Mouse (Mus musculus): ENCODE data around the gene Bhlha15. TPM values are rescaled to one million over a fixed set of nuclear protein-coding genes. Genes with fewer than 3 reads are reported as not detected.

Gene Bhlha15
- polyA plus RNA-seq, 1 experiment = 0.04 TPM

GRCm38 (mm10) chr5:144226220-144226619 is 36.1 kb downstream of the Bhlha15 start:
- DNase-seq (ENCODE audit: extremely low spot score in 1 of 2, low spot score in 1 of 2) = no peak

- no peak for DNase-seq (ENCODE audit: extremely low spot score in 1 of 2, low spot score in 1 of 2)
Observed at GRCm38 (mm10) chr5:144230216-144230615, 40.1 kb downstream of the Bhlha15 start.

GRCm38 (mm10) chr5:144231410-144231809 is 41.3 kb downstream of the Bhlha15 start:
- DNase-seq (ENCODE audit: extremely low spot score in 1 of 2, low spot score in 1 of 2) = no peak

GRCm38 (mm10) chr5:144232531-144232930 is 42.4 kb downstream of the Bhlha15 start:
- no peak for DNase-seq (ENCODE audit: extremely low spot score in 1 of 2, low spot score in 1 of 2)

GRCm38 (mm10) chr5:144234222-144234621 is 44.1 kb downstream of the Bhlha15 start:
- no peak for DNase-seq (ENCODE audit: extremely low spot score in 1 of 2, low spot score in 1 of 2)

GRCm38 (mm10) chr5:144234714-144235113 is 44.6 kb downstream of the Bhlha15 start:
- no peak for DNase-seq (ENCODE audit: extremely low spot score in 1 of 2, low spot score in 1 of 2)

- DNase-seq (ENCODE audit: extremely low spot score in 1 of 2, low spot score in 1 of 2) = no peak
Observed at GRCm38 (mm10) chr5:144238969-144239368, 48.9 kb downstream of the Bhlha15 start.

Other genes starting within 250 kb of the Bhlha15 start
- 35.8 and 41.2 TPM in 2 replicates for gene Ccz1, start 175.4 kb upstream of the Bhlha15 start, polyA plus RNA-seq (2012; rRNA removed)
- gene Ocm, start 163.6 kb upstream of the Bhlha15 start, polyA plus RNA-seq (2012; rRNA removed) = 1.1 and 1.8 TPM in 2 replicates
- 57.8 and 60.6 TPM in 2 replicates for gene Lmtk2, start 89.8 kb upstream of the Bhlha15 start, polyA plus RNA-seq (2012; rRNA removed)
- 69.5 and 71.7 TPM in 2 replicates for gene Tecpr1, start 33.3 kb downstream of the Bhlha15 start, polyA plus RNA-seq (2012; rRNA removed)
- 89.6 and 105 TPM in 2 replicates for gene Bri3, start 54.2 kb downstream of the Bhlha15 start, polyA plus RNA-seq (2012; rRNA removed)
- gene Baiap2l1, start 167.8 kb downstream of the Bhlha15 start, polyA plus RNA-seq (2012; rRNA removed) = 0.42 and 0.55 TPM in 2 replicates